ENCODE assay signal across 8 mouse cellular contexts in genomic region chrX:100776494-100776893, GRCm38 (mm10). TPM values are rescaled to one million over a fixed set of nuclear protein-coding genes. Genes with fewer than 3 reads are reported as not detected.
DNase-seq lines count a peak whose midpoint lies in the region; ATAC-seq and TF ChIP-seq lines count a peak whose summit lies in the region.

No protein-coding gene starts in this region.

- H3K9ac ChIP-seq in forebrain, embryonic 15.5 days (replicated peaks): peak overlapping the region; percentile 52; the same call in 1 of the 2 replicates
- H3K9ac ChIP-seq in hindbrain, embryonic 16.5 days (ENCODE audit: low read depth, low read length): no peak overlapping the region
- no peak overlapping the region for H3K9ac ChIP-seq in limb, embryonic 13.5 days
- H3K9ac ChIP-seq in midbrain, embryonic 12.5 days (replicated peaks): no peak overlapping the region
- no peak overlapping the region for H3K9ac ChIP-seq in stomach, postnatal 0 days (ENCODE audit: low read length)

- TF ChIP-seq EP300 in stomach, postnatal 0 days (optimal IDR thresholded peaks at IDR 0.05): no peak

- 22% methylated on average over 9 of the region's 9 CpGs for WGBS in forebrain, embryonic 15.5 days
- 9% methylated on average over 9 of the region's 9 CpGs for WGBS in hindbrain, embryonic 16.5 days
- 24% methylated on average over 9 of the region's 9 CpGs for WGBS in limb, embryonic 13.5 days
- WGBS in midbrain, embryonic 12.5 days: 15% methylated on average over 9 of the region's 9 CpGs
- 13% methylated on average over 9 of the region's 9 CpGs for WGBS in stomach, postnatal 0 days

- H3K36me3 ChIP-seq in forebrain, embryonic 15.5 days: no peaks in the 10 kb centered on the region
- no peaks in the 10 kb centered on the region for H3K36me3 ChIP-seq in hindbrain, embryonic 16.5 days (ENCODE audit: control insufficient read depth, insufficient read depth, low read length)
- H3K36me3 ChIP-seq in limb, embryonic 13.5 days: no peaks in the 10 kb centered on the region
- H3K36me3 ChIP-seq in midbrain, embryonic 12.5 days: no peaks in the 10 kb centered on the region
- no peaks in the 10 kb centered on the region for H3K36me3 ChIP-seq in stomach, postnatal 0 days (ENCODE audit: control insufficient read depth, insufficient read depth, low read length)

- H3K27me3 ChIP-seq in forebrain, embryonic 15.5 days: no peaks in the 10 kb centered on the region
- H3K27me3 ChIP-seq in hindbrain, embryonic 16.5 days (replicated peaks; ENCODE audit: control insufficient read depth, insufficient read depth, low read length): no peaks in the 10 kb centered on the region
- H3K27me3 ChIP-seq in limb, embryonic 13.5 days: no peaks in the 10 kb centered on the region
- H3K27me3 ChIP-seq in midbrain, embryonic 12.5 days: no peaks in the 10 kb centered on the region
- no peaks in the 10 kb centered on the region for H3K27me3 ChIP-seq in stomach, postnatal 0 days (ENCODE audit: control insufficient read depth, insufficient read depth, low read length)

- peak overlapping the region; percentile 54 for H3K4me3 ChIP-seq in forebrain, embryonic 15.5 days
- H3K4me3 ChIP-seq in hindbrain, embryonic 16.5 days (ENCODE audit: low read length): peak overlapping the region; percentile 40
- H3K4me3 ChIP-seq in limb, embryonic 13.5 days: peak overlapping the region; percentile 57
- peak overlapping the region; percentile 57 for H3K4me3 ChIP-seq in midbrain, embryonic 12.5 days
- peak overlapping the region; percentile 52 for H3K4me3 ChIP-seq in stomach, postnatal 0 days (ENCODE audit: low read depth, low read length)

- peak; percentile 38 for DNase-seq in ovary, postnatal 36 days (ENCODE audit: low spot score)
- no peak for DNase-seq in ovary, adult 18-20 months (ENCODE audit: low spot score)
- peak; percentile 62 for DNase-seq in cerebellum, adult 11-12 months
- peak; percentile 51 for DNase-seq in stomach, postnatal 0 days (ENCODE audit: low spot score)

- H3K27ac ChIP-seq in forebrain, embryonic 15.5 days (replicated peaks): peak overlapping the region; percentile 88
- peak overlapping the region; percentile 66 for H3K27ac ChIP-seq in hindbrain, embryonic 16.5 days (ENCODE audit: low read depth, low read length)
- H3K27ac ChIP-seq in limb, embryonic 13.5 days: peak overlapping the region; percentile 88; the same call in 1 of the 2 replicates
- H3K27ac ChIP-seq in midbrain, embryonic 12.5 days (replicated peaks): peak overlapping the region; percentile 88
- H3K27ac ChIP-seq in stomach, postnatal 0 days (replicated peaks): peak overlapping the region; percentile 80; the same call in 1 of the 2 replicates

- H3K4me2 ChIP-seq in forebrain, embryonic 15.5 days (replicated peaks): peak overlapping the region; percentile 50
- peak overlapping the region; percentile 48 for H3K4me2 ChIP-seq in hindbrain, embryonic 16.5 days (ENCODE audit: low read length)
- H3K4me2 ChIP-seq in limb, embryonic 13.5 days (replicated peaks): peak overlapping the region; percentile 65
- peak overlapping the region; percentile 60 for H3K4me2 ChIP-seq in midbrain, embryonic 12.5 days (replicated peaks)
- peak overlapping the region; percentile 59 for H3K4me2 ChIP-seq in stomach, postnatal 0 days (replicated peaks; ENCODE audit: low read depth)

- TF ChIP-seq CTCF in stomach, postnatal 0 days (IDR thresholded peaks at IDR 0.05; ENCODE audit: low read depth): peak; percentile 82

- peak; percentile 67 for ATAC-seq in forebrain, embryonic 15.5 days (replicated peaks)
- peak; percentile 46 for ATAC-seq in hindbrain, embryonic 16.5 days
- ATAC-seq in limb, embryonic 13.5 days (ENCODE audit: low FRiP score, low read depth): peak; percentile 57
- ATAC-seq in midbrain, embryonic 12.5 days (ENCODE audit: low FRiP score, low read depth): peak; percentile 67
- ATAC-seq in stomach, postnatal 0 days (ENCODE audit: low FRiP score, low TSS enrichment): peak; percentile 55

- no peaks in the 10 kb centered on the region for H3K9me3 ChIP-seq in forebrain, embryonic 15.5 days
- no peaks in the 10 kb centered on the region for H3K9me3 ChIP-seq in hindbrain, embryonic 16.5 days (ENCODE audit: control insufficient read depth, low read length)
- no peaks in the 10 kb centered on the region for H3K9me3 ChIP-seq in limb, embryonic 13.5 days
- no peaks in the 10 kb centered on the region for H3K9me3 ChIP-seq in midbrain, embryonic 12.5 days
- no peaks in the 10 kb centered on the region for H3K9me3 ChIP-seq in stomach, postnatal 0 days (ENCODE audit: control insufficient read depth, low read length)

- peaks cover 31% of the 10 kb centered on the region for H3K4me1 ChIP-seq in forebrain, embryonic 15.5 days
- no peaks in the 10 kb centered on the region; the same call in none of the 2 replicates for H3K4me1 ChIP-seq in hindbrain, embryonic 16.5 days (ENCODE audit: control insufficient read depth, insufficient read depth, low read depth, low read length)
- H3K4me1 ChIP-seq in limb, embryonic 13.5 days: peaks cover 21% of the 10 kb centered on the region
- H3K4me1 ChIP-seq in midbrain, embryonic 12.5 days: peaks cover 22% of the 10 kb centered on the region
- no peaks in the 10 kb centered on the region for H3K4me1 ChIP-seq in stomach, postnatal 0 days (replicated peaks; ENCODE audit: control insufficient read depth, insufficient read depth)

RNA-seq across cellular contexts. Expression of gene Dlg3, which starts 9.0 kb away (rescaled TPM):
- polyA plus RNA-seq in forebrain, embryonic 15.5 days (2015; fragmentation: Nextera tagmentation; extraction: Ambion mirVana): 7.3 and 10.0 TPM in 2 replicates
- polyA plus RNA-seq in hindbrain, embryonic 16.5 days (2015; fragmentation: Nextera tagmentation; extraction: Ambion mirVana): 10.1 and 12.0 TPM in 2 replicates
- 4.9 and 5.4 TPM in 2 replicates for polyA plus RNA-seq in limb, embryonic 13.5 days (2015; fragmentation: Nextera tagmentation; extraction: Ambion mirVana)
- polyA plus RNA-seq in midbrain, embryonic 12.5 days (2016; fragmentation: Nextera tagmentation; extraction: Ambion mirVana): 20.0 and 20.8 TPM in 2 replicates
- polyA plus RNA-seq in stomach, postnatal 0 days (2015; fragmentation: Nextera tagmentation; extraction: Ambion mirVana): 3.0 and 3.2 TPM in 2 replicates

RNA-seq across cellular contexts. Expression of gene Gdpd2, which starts 46.8 kb away (rescaled TPM):
- polyA plus RNA-seq in forebrain, embryonic 15.5 days (2015; fragmentation: Nextera tagmentation; extraction: Ambion mirVana): 10.2 and 13.8 TPM in 2 replicates
- polyA plus RNA-seq in hindbrain, embryonic 16.5 days (2015; fragmentation: Nextera tagmentation; extraction: Ambion mirVana): 38.5 and 45.9 TPM in 2 replicates
- 2.7 and 3.3 TPM in 2 replicates for polyA plus RNA-seq in limb, embryonic 13.5 days (2015; fragmentation: Nextera tagmentation; extraction: Ambion mirVana)
- polyA plus RNA-seq in midbrain, embryonic 12.5 days (2016; fragmentation: Nextera tagmentation; extraction: Ambion mirVana): 12.8 and 14.5 TPM in 2 replicates
- polyA plus RNA-seq in stomach, postnatal 0 days (2015; fragmentation: Nextera tagmentation; extraction: Ambion mirVana): 21.4 and 28.1 TPM in 2 replicates
